Mouse (Mus musculus) liver, embryonic 14.5 days (tissue): Measurements from ENCODE around the gene Olfr266.

ENCODE experiments used
- CTCF ChIP-seq: IDR thresholded peaks from 2 replicates; pipeline ENCODE4 v1.5.1; 2016; ENCODE audit warnings: antibody characterized with exemption, low read depth, control low read depth
- EP300 ChIP-seq: IDR thresholded peaks from 2 replicates; pipeline ENCODE4 v1.6.1; 2016; ENCODE audit warnings: antibody characterized with exemption, low read depth

- TF ChIP-seq CTCF: no peak
- no peak for TF ChIP-seq EP300
Observed at GRCm38 (mm10) chr3:106817676-106818075, 8.4 kb downstream of the Olfr266 start.
